Mouse (Mus musculus) hindlimb bud, embryonic 11.5 days (tissue): Measurements from ENCODE around the gene Lcn12.

Experiments
- DNase-seq: peaks from one replicate; pipeline ENCODE4 v3.0.0-alpha.2; 2012; ENCODE audit warnings: low read depth, low spot score; ENCODE audit errors: extremely low spot score

Lcn12 gene

DNA sequence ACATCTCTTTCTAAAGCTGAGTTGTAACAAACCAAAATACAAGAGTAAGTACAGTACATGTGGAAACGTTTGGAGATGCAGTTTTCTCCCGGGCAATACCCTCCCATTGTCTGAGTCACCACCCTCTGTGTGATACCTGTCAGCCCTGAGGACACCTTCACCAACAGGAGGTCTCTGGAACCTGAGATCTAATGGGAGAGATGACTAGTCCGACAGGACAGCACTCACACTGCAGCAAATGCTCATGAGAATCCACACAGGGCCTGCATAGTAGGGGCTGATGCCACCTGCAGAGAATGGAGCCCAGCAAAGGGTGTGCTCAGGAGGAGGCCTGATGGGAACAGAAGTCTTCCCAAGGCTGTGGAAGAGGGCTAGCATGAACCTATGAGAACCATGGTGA is 32.3 kb downstream of the Lcn12 start:
- DNase-seq = no peak

DNA sequence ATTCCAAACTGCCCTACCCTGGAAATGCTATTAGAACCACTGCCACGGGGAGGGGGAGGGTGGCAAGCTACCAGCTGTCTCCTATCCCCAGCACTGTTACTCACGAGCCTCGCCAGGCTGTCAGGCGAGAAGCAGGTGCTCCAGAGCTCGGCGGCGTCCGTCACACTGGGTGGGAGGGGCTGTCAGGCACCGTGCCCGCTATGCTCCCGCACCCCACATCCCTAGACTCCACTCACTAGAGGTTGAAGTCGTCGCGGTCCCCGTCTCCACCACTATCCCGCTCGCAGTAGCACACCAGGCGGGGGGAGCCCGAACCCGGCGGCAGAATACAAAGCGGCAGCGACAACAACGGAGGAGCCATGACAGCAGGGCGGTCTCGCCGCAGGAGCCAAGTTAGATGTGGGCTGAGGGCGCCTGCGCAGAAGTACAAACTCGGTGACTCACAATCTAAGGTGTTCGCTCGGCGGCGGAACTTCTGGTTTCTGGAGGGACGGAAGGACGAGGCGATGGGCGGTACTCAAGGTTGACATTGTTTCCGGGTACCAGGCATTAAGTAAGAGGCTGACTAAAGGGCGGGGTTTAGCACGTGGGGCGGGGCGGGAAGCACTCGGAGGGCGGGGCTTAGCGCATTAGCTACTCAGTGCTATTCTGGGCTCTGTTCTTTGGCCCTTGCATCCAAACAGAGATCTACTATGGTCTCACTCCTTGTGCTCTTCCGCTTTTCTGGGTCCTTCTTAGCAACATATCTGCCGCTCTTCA is 33.0 kb downstream of the Lcn12 start, which contains the start of gene Paxx:
Gene Paxx, minus strand, starts transcription at position 544 of the 759 bp plus-strand sequence.
- peak; percentile 58 for DNase-seq

DNA sequence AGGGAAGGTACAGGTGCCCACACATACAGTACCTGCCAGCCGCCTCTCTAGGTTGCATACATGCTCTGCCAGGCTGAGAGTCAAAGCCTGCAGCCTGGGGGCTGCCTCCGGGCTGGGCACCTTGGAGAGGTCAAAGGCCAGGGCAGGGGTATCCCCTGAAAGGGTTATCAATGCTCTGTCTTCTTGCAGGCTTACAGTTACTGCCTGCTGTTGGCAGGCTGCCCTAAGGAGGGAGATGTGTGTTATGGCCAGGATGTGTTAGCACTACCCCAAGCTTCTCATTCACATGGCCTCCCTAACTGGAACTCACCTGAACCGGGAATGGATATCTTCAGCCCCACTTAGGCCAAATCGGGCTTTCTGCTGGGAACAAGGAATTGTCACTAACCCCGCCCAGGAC is 33.6 kb downstream of the Lcn12 start:
- DNase-seq = no peak

DNA sequence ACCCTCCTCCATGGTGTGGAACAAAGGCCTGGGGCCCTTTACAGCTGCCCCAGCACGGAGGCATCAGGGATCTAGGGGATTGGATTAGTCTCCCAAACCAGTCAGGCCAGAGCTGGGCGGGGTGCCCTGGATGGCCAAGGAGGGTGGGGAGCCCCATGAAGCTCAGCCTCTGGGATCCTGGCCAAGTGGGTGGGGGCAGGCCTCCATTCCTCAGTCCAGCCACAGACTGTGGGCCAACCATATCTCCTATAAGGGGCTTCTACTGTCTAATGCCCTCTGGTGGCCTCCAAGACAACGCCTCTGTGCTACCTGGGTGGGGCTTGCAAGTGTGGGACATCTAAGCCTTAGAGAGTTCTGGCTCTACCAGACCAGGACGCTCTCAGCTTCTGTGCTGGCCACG is 34.8 kb downstream of the Lcn12 start:
- DNase-seq = no peak

DNA sequence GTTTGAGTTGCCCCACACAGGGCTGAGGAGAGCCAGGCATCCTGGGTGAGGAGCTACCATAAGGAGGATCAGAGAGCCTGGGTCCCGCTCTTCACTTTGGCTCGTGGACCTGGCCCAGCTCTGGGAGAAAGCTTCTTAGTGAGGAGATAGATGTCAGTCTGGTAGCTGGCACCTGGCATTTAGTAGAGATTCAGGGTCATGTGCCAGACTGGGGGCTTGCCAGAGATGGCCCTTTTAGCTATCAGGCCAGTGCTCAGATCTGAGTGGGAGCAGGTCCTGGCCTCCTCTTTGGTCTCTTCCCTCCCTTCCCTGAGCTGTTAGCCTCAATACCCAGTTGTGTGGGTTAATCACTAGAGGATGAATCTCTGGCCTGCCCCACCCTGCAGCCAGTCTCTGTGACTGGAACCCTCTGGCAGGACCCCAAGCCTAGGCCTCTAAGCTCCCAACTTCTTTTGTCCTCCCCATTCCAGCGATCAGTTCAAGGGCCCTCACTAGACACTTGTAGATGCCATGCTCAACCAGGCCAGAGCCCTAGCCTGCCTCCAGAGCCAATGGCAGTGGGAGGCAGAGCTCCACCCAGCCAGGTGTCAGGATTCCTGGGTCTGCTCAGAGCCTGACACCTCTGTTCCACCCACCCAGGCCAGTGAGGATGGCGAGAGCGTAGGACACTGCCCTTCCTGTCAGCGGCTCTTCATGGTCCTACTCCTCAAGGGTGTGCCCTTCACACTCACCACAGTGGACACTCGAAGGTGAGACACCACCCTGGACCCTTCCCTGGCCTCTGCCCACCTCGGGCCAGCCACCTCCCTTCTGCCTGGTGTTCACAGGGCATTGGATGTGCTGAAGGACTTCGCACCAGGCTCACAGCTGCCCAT is 36.5 kb downstream of the Lcn12 start:
- no peak for DNase-seq

DNA sequence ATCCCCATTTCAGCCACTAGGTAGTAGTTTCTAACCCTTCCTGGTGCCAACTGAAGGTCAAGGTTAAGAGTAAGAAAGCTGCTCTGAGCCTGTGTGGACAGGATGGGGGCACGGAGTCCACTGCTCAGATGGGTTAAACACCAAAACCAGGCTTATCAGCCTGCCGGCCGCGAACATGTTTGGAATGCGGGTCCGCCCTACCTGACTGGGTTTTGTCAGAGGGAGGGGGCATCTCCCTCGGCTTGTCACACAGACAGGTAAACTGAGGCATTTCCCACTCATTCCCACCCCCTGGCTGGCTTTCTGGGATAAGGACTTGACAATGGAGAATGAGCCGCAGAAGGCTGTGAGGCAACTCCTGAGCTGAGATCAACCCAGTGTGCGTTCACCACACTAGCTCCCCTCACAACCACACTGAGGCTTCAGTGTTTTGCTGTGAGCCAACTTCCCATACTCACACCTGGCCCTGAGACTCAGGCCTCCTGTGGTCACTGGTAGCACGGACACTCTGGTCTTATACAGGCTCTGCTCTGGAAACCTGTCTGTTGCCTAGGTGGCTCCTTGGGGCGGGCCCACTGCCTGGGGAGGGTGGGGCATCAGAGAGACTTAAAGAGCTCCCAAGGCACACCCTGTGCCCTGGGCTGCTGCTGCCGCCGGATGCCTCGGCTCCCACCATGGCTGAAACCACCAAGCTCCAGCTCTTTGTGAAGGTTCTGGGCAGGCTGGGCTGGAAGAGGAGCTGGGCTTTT is 37.3 kb downstream of the Lcn12 start, which contains the start of gene Clic3:
Gene Clic3, plus strand, starts transcription at position 634 of the 749 bp plus-strand sequence.
- no peak for DNase-seq

DNA sequence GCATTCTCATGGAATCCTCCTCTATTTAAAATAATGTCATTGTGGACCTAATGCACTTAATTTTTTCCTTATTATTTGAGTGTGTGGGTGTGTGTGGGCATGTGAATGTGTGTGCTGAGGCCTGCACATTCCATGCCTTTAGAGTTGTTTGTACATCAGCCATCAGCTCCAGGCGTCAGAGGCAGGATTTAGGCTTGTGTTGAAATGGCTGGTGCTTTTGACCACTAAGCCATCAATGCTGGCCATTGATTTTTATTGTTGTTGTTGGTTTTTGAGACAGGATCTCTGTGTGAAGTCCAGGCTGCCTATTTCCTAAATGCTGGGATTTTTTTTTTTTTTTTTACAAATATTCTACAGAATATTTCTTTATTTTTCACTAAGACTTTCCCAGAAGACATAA is 40.8 kb downstream of the Lcn12 start:
- no peak for DNase-seq

DNA sequence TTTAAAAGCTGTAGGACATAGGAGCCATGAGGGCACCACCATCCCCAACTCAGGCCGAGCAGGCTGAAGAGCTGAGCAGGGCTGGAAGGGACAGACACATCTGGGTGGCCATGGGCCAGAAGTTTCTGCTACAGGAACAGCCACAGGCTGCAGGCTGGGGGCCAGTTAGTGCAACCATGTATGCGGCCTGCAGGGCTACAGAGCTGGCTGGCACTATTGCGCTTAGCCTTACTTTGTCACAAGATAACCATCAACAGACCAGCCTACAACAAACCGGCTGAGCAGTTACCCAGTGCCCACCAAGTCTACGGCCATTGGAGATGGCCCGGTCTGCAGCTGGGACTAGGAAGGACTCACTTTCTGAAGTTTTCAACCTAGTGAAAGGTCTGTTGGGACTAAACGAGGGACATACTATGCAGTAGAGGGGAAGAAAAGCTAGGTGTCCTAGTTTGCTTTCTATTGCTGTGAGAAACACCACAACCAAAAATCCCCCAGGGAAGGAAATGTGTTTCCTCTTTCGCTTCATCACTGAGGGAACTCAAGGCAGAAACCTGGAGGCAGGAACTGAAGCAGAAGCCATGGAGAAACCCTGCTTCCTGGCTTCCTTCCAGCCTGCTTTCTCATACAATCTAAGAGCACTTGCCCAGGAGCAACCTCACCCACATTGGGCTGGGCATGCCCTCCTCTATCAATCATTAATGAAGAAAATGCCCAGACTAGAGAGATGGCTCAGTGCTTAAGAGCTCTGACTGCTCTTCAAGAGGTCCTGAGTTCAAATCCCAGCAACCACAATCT is 42.7 kb downstream of the Lcn12 start:
- DNase-seq = no peak

DNA sequence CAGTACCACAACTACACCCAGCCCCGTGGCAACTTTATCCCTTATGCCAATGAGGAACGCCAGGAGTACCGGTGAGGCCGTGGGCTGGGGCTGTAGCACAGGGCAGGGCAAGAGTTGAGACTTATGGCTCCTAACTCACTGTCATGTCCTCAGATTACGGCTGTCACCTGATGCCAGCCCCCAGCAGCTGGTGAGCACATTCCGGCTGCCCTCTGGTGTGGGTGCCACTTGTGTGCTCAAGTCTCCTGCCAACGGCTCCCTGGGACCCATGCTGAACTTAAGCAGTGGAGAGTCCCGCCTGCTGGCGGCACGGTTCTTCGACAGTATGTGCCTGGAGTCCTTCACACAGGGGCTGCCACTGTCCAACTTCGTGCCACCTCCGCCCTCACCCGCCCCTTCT is 51.0 kb downstream of the Lcn12 start:
- DNase-seq = no peak

DNA sequence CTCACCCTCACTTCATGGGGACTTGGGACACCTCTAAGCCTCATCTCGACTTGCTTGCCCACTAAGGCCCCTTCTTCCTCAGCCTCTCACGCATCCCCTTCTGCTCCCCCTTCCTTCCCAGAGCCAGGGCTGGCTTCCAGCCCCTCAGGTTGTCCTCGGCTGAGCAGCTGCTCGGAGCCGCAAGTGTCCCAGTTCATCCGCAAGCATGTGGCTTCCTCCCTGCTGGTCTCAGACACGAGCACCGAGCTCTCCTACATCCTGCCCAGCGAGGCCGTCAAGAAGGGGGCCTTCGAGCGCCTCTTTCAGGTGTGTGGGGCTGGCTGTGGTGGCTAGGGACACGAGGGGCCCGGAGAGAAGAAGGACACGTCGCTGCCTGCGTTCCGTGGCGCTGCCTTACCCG is 52.6 kb downstream of the Lcn12 start:
- no peak for DNase-seq
